Mouse (Mus musculus): ENCODE measurements around the gene Stat3. TPM values are rescaled to one million over a fixed set of nuclear protein-coding genes. Genes with fewer than 3 reads are reported as not detected.

Stat3 gene
- polyA plus RNA-seq, 1 experiment from 2014 or later, result 75.6 TPM

GRCm38 (mm10) chr11:100863141-100863540 lies 76.2 kb downstream of the Stat3 start:
- H3K4me1 ChIP-seq, result peaks cover 13% of the 10 kb centered on the region
- H3K36me3 ChIP-seq, result no peaks in the 10 kb centered on the region
- no peak overlapping the region for H3K4me2 ChIP-seq (replicated peaks)
- H3K27me3 ChIP-seq, result peaks cover 15% of the 10 kb centered on the region; the same call in 1 of the 2 replicates
- H3K9ac ChIP-seq, result no peak overlapping the region
- 83% methylated on average over 10 of the region's 10 CpGs for WGBS
- ATAC-seq (ENCODE audit: insufficient number of reproducible peaks, low FRiP score, low TSS enrichment, low read depth), result no peak
- H3K9me3 ChIP-seq (replicated peaks), result no peaks in the 10 kb centered on the region
- no peak overlapping the region for H3K4me3 ChIP-seq (replicated peaks)
- H3K27ac ChIP-seq (replicated peaks), result no peak overlapping the region

DNA sequence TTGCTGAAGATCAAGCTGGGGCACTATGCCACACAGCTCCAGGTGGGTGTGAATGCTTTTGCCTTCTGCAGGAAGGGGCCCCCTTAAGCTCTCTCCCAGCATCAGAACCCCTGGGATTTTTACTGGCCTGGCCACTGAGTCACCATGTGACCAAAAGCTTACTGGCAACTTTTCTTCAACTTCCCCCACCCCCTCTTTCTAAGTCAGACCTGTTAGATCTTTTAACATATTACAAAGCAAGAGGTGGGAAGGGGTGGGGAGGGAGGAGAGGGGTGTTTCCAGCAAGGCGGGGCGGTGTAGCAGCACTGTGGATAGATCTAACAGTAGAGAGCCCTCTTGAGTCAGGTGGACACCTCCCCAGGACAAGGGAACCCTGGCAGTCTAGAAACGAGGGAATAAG lies 77.5 kb downstream of the Stat3 start:
- ATAC-seq (ENCODE audit: insufficient number of reproducible peaks, low FRiP score, low TSS enrichment, low read depth), result no peak
- H3K27me3 ChIP-seq, result peaks cover 18% of the 10 kb centered on the region; the same call in 1 of the 2 replicates
- H3K9me3 ChIP-seq (replicated peaks), result no peaks in the 10 kb centered on the region
- H3K36me3 ChIP-seq, result no peaks in the 10 kb centered on the region
- H3K4me2 ChIP-seq (replicated peaks), result no peak overlapping the region
- no peak overlapping the region for H3K9ac ChIP-seq
- H3K4me1 ChIP-seq, result peaks cover 13% of the 10 kb centered on the region
- H3K27ac ChIP-seq (replicated peaks), result no peak overlapping the region
- WGBS, result 27% methylated on average over 3 of the region's 3 CpGs
- H3K4me3 ChIP-seq (replicated peaks), result no peak overlapping the region

- Histone ChIP-seq H3K27me3 (peaks cover 22% of the 10 kb centered on the region; the same call in 1 of the 2 replicates), H3K4me1 (peaks cover 13% of the 10 kb centered on the region), H3K9me3 (replicated peaks) (no peaks in the 10 kb centered on the region), H3K36me3 (no peaks in the 10 kb centered on the region), H3K27ac (replicated peaks) (no peak overlapping the region), H3K4me3 (replicated peaks) (peak overlapping the region; percentile 53; the same call in 1 of the 2 replicates), H3K9ac (no peak overlapping the region), H3K4me2 (replicated peaks) (no peak overlapping the region)
- WGBS, result 86% methylated on average over 7 of the region's 7 CpGs
- ATAC-seq (ENCODE audit: insufficient number of reproducible peaks, low FRiP score, low TSS enrichment, low read depth), result no peak
Measured at GRCm38 (mm10) chr11:100861335-100861734, 78.0 kb downstream of the Stat3 start.

- Histone ChIP-seq H3K27me3 (peaks cover 27% of the 10 kb centered on the region; the same call in 1 of the 2 replicates), H3K27ac (replicated peaks) (0 out of 2 replicates have a peak overlapping the region, but pooled peaks have one; percentile 49), H3K4me2 (replicated peaks) (peak overlapping the region; percentile 75), H3K9me3 (replicated peaks) (no peaks in the 10 kb centered on the region), H3K9ac (peak overlapping the region; percentile 37), H3K4me1 (peaks cover 13% of the 10 kb centered on the region), H3K4me3 (replicated peaks) (peak overlapping the region; percentile 53), H3K36me3 (no peaks in the 10 kb centered on the region)
- WGBS, result 2% methylated on average over 55 of the region's 55 CpGs
- peak; percentile 85 for ATAC-seq (ENCODE audit: insufficient number of reproducible peaks, low FRiP score, low TSS enrichment, low read depth)
Measured at GRCm38 (mm10) chr11:100860198-100861048, 78.9 kb downstream of the Stat3 start.

GRCm38 (mm10) chr11:100859579-100860075 lies 79.7 kb downstream of the Stat3 start:
- 0 out of 2 replicates have a peak overlapping the region, but pooled peaks have one; percentile 49 for H3K27ac ChIP-seq (replicated peaks)
- peak overlapping the region; percentile 37; the same call in 1 of the 2 replicates for H3K9ac ChIP-seq
- 0 out of 2 replicates have a peak, but pooled peaks have one; percentile 3 for ATAC-seq (ENCODE audit: insufficient number of reproducible peaks, low FRiP score, low TSS enrichment, low read depth)
- H3K36me3 ChIP-seq, result no peaks in the 10 kb centered on the region
- peaks cover 33% of the 10 kb centered on the region; the same call in 1 of the 2 replicates for H3K27me3 ChIP-seq
- peaks cover 13% of the 10 kb centered on the region for H3K4me1 ChIP-seq
- H3K4me3 ChIP-seq (replicated peaks), result peak overlapping the region; percentile 53
- 42% methylated on average over 6 of the region's 6 CpGs for WGBS
- H3K4me2 ChIP-seq (replicated peaks), result peak overlapping the region; percentile 75
- H3K9me3 ChIP-seq (replicated peaks), result no peaks in the 10 kb centered on the region

- Histone ChIP-seq H3K9ac (peak within 1 kb of the TSS; percentile 37; the same call in 1 of the 2 replicates), H3K4me2 (replicated peaks) (peak within 1 kb of the TSS; percentile 75), H3K27me3 (peaks cover 30% of the 10 kb centered on the region; the same call in 1 of the 2 replicates), H3K4me3 (replicated peaks) (peak within 1 kb of the TSS; percentile 53), H3K9me3 (replicated peaks) (no peaks in the 10 kb centered on the region), H3K4me1 (peaks cover 13% of the 10 kb centered on the region), H3K27ac (replicated peaks) (0 out of 2 replicates have a peak within 1 kb of the TSS, but pooled peaks have one; percentile 49), H3K36me3 (no peaks in the 10 kb centered on the region)
- 0 out of 2 replicates have a peak, but pooled peaks have one; percentile 15 for ATAC-seq (ENCODE audit: insufficient number of reproducible peaks, low FRiP score, low TSS enrichment, low read depth)
- WGBS, result 46% methylated on average over 9 of the region's 9 CpGs
Measured at GRCm38 (mm10) chr11:100858935-100859578, 80.3 kb downstream of the Stat3 start, which contains the start of gene Stat5a. Stat5a (plus strand) TSS chr11:100859351.

DNA sequence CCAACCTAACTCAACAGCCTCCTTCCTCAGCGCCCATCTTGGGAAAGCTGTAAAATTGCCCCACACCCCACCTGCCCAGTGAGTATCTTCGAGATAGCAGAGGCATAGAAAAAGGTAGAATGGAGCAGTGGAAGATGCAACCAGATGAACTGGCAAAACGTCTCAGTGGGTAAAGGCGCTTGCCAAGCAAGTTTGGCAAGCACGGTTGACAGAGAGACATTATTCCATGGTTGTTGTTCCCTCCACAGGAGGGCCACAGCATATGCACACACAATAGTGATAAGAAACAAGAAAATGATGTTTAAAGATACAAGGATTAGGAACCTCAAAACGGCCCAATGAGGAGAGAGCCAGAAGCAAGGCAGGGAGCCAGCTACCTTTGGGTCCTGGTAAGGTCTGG lies 81.4 kb downstream of the Stat3 start:
- Histone ChIP-seq H3K4me3 (replicated peaks) (no peak overlapping the region), H3K4me2 (replicated peaks) (no peak overlapping the region), H3K27ac (replicated peaks) (no peak overlapping the region), H3K36me3 (no peaks in the 10 kb centered on the region), H3K4me1 (peaks cover 13% of the 10 kb centered on the region), H3K9ac (no peak overlapping the region), H3K9me3 (replicated peaks) (no peaks in the 10 kb centered on the region), H3K27me3 (peaks cover 34% of the 10 kb centered on the region; the same call in 1 of the 2 replicates)
- WGBS, result 65% methylated on average over 6 of the region's 6 CpGs
- no peak for ATAC-seq (ENCODE audit: insufficient number of reproducible peaks, low FRiP score, low TSS enrichment, low read depth)

- peaks cover 16% of the 10 kb centered on the region for H3K4me1 ChIP-seq
- no peaks in the 10 kb centered on the region for H3K9me3 ChIP-seq (replicated peaks)
- WGBS, result 88% methylated on average over 4 of the region's 4 CpGs
- no peak for ATAC-seq (ENCODE audit: insufficient number of reproducible peaks, low FRiP score, low TSS enrichment, low read depth)
- H3K4me3 ChIP-seq (replicated peaks), result no peak overlapping the region
- H3K27ac ChIP-seq (replicated peaks), result no peak overlapping the region
- no peak overlapping the region for H3K4me2 ChIP-seq (replicated peaks)
- peaks cover 34% of the 10 kb centered on the region; the same call in 1 of the 2 replicates for H3K27me3 ChIP-seq
- no peaks in the 10 kb centered on the region for H3K36me3 ChIP-seq
- H3K9ac ChIP-seq, result no peak overlapping the region
Measured at GRCm38 (mm10) chr11:100855178-100855577, 84.2 kb downstream of the Stat3 start.

DNA sequence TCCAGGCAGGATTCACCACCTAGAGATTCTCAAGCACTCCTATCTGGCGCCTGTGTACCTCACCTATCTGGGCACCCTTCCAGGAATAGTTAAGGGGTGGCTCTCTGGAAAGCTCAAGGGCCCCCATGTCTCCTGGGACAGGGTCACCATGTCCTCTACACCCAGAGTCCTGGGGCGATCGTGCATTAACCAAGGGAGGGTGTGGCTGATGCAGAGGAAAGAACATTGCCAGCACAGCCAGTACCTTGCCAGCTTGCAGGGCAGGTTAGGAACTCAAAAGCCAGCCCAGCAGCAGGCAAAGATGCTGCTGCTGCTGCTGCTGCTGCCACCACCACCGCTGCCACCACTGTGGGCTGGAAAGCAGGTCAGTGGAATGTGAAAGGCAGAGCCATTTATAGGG lies 85.1 kb downstream of the Stat3 start:
- Histone ChIP-seq H3K27me3 (peaks cover 31% of the 10 kb centered on the region; the same call in 1 of the 2 replicates), H3K27ac (replicated peaks) (no peak overlapping the region)

GRCm38 (mm10) chr11:100853018-100853417 lies 86.3 kb downstream of the Stat3 start:
- Histone ChIP-seq H3K27me3 (peaks cover 27% of the 10 kb centered on the region; the same call in 1 of the 2 replicates), H3K27ac (replicated peaks) (no peak overlapping the region), H3K36me3 (no peaks in the 10 kb centered on the region), H3K4me1 (peaks cover 19% of the 10 kb centered on the region), H3K9me3 (replicated peaks) (no peaks in the 10 kb centered on the region), H3K9ac (no peak overlapping the region), H3K4me2 (replicated peaks) (no peak overlapping the region), H3K4me3 (replicated peaks) (no peak overlapping the region)
- no peak for ATAC-seq (ENCODE audit: insufficient number of reproducible peaks, low FRiP score, low TSS enrichment, low read depth)
- WGBS, result 65% methylated on average over 5 of the region's 5 CpGs

More for the DNA sequence above, 85.1 kb downstream of the Stat3 start:
- no peaks in the 10 kb centered on the region for H3K9me3 ChIP-seq (replicated peaks)
- peaks cover 12% of the 10 kb centered on the region for H3K4me1 ChIP-seq
- H3K4me2 ChIP-seq (replicated peaks), result no peak overlapping the region
- H3K4me3 ChIP-seq (replicated peaks), result no peak overlapping the region
- 47% methylated on average over 4 of the region's 4 CpGs for WGBS
- ATAC-seq (ENCODE audit: insufficient number of reproducible peaks, low FRiP score, low TSS enrichment, low read depth), result no peak
- no peak overlapping the region for H3K9ac ChIP-seq
- no peaks in the 10 kb centered on the region for H3K36me3 ChIP-seq

GRCm38 (mm10) chr11:100852088-100852487 lies 87.3 kb downstream of the Stat3 start:
- peaks cover 19% of the 10 kb centered on the region for H3K4me1 ChIP-seq
- no peaks in the 10 kb centered on the region for H3K9me3 ChIP-seq (replicated peaks)
- no peak for ATAC-seq (ENCODE audit: insufficient number of reproducible peaks, low FRiP score, low TSS enrichment, low read depth)
- peaks cover 26% of the 10 kb centered on the region; the same call in 1 of the 2 replicates for H3K27me3 ChIP-seq
- H3K4me3 ChIP-seq (replicated peaks), result no peak overlapping the region
- WGBS, result 90% methylated on average over 2 of the region's 2 CpGs
- no peak overlapping the region for H3K9ac ChIP-seq
- no peak overlapping the region for H3K4me2 ChIP-seq (replicated peaks)
- no peak overlapping the region for H3K27ac ChIP-seq (replicated peaks)
- no peaks in the 10 kb centered on the region for H3K36me3 ChIP-seq
